ENCODE assay signal across 25 mouse cellular contexts in genomic region chr9:4654333-4654732, GRCm38 (mm10).
DNase-seq lines count a peak whose midpoint lies in the region; ATAC-seq and TF ChIP-seq lines count a peak whose summit lies in the region.
"Had no signal": no experiment of that assay in that cellular context is flagged by ENCODE, and none has a peak within 500 bp of the region (broad histone marks: within the 10 kb centered on the region; RNA-seq: fewer than 3 reads in every experiment).

No protein-coding gene starts in this region.

- in situ Hi-C loops in ES-E14 (cut with MboI; ENCODE audit: low sequenced_read_pairs in 2 of 2, unreplicated experiment in 2 of 2), result no loop called here

- ATAC-seq in erythroblast, adult 5-6 weeks (replicated peaks; ENCODE audit: low FRiP score, poor library complexity, severe bottlenecking), result no peak
- ATAC-seq: activated CD4-positive, CD25-positive, alpha-beta regulatory T cell, adult 4 months; CD4-positive, CD25-positive, alpha-beta regulatory T cell, adult 4 months; Patski had no signal

- H3K9me3 ChIP-seq in ES-E14 (ENCODE audit: control insufficient read depth, insufficient read depth, low read depth, low read length), result no peaks in the 10 kb centered on the region
- H3K9me3 ChIP-seq: G1E had no signal

- H3K4me3 ChIP-seq in ES-E14 (ENCODE audit: insufficient read depth in 1 of 2, low read depth in 1 of 2, low read length in 2 of 2, poor library complexity in 1 of 2, severe bottlenecking in 1 of 2), result no peak overlapping the region

- no peaks in the 10 kb centered on the region for H3K36me3 ChIP-seq in ES-E14 (ENCODE audit: control insufficient read depth, insufficient read depth, low read length, poor library complexity, severe bottlenecking)
- H3K36me3 ChIP-seq: G1E had no signal

- H3K4me1 ChIP-seq in ES-E14 (ENCODE audit: control insufficient read depth in 2 of 2, insufficient read depth in 2 of 2, low read length in 2 of 2, poor library complexity in 1 of 2), result no peaks in the 10 kb centered on the region

- H3K9ac ChIP-seq in ES-E14 (ENCODE audit: insufficient read depth, low read depth, low read length, poor library complexity, severe bottlenecking), result no peak overlapping the region

- DNase-seq in ES-CJ7 (ENCODE audit: low read depth, low spot score) (peak; percentile 27), ES-E14 (ENCODE audit: low read depth, low spot score) (peak; percentile 7), R1 (ENCODE audit: low read depth, low spot score) (peak; percentile 39), ZHBTc4 (ENCODE audit: low read depth, low spot score) (peak; percentile 37)
- DNase-seq in retina, postnatal 1 day, result no peak
- no peak for DNase-seq in lung, postnatal 36 days
- no peak for DNase-seq in kidney, adult 11 months
- DNase-seq: adrenal gland, adult 2 months; adrenal gland, adult 8-10 months; adrenal gland, postnatal 10 days; adrenal gland, postnatal 14 days; adrenal gland, postnatal 25 days; adrenal gland, postnatal 36 days; B cell, adult 2 months; cerebellum, adult 11 months; cerebellum, adult 11-12 months; cerebellum, adult 18-20 months; cerebellum, adult 2 months; cerebellum, adult 8-10 months; cerebellum, adult 9-10 months had no signal

- no peak overlapping the region for H3K27ac ChIP-seq in ES-E14 (ENCODE audit: insufficient read depth, low read depth, low read length, poor library complexity, severe bottlenecking)

TF ChIP-seq in ES-E14, 5 proteins besides CTCF, POLR2A, EP300 and RAD21:
- no peak for TF ChIP-seq ZC3H11A (IDR thresholded peaks at IDR 0.05; ENCODE audit: borderline replicate concordance, low read depth, low read length)
- TF ChIP-seq MAFK (IDR thresholded peaks at IDR 0.05; ENCODE audit: insufficient read depth, low read depth, low read length), result no peak
- no peak for TF ChIP-seq ZNF384 (IDR thresholded peaks at IDR 0.05; ENCODE audit: low read depth, low read length)
- no peak for TF ChIP-seq CHD2 (IDR thresholded peaks at IDR 0.05; ENCODE audit: low read depth, low read length)
- TF ChIP-seq HCFC1 (IDR thresholded peaks at IDR 0.05; ENCODE audit: borderline replicate concordance, insufficient read depth, low read length), result no peak

Comparison
In these comparisons a context has a peak if more than half of its experiments do, and no peak if none do; other contexts are left out.
1. DNase-seq: peak in ES-CJ7 (single experiment), ES-E14 (single experiment), R1 (single experiment) and ZHBTc4 (single experiment); none in retina, postnatal 1 day (single experiment), lung, postnatal 36 days (single experiment) and kidney, adult 11 months (single experiment).